Mouse (Mus musculus): ENCODE measurements around the gene Mlh1. TPM values are rescaled to one million over a fixed set of nuclear protein-coding genes. Genes with fewer than 3 reads are reported as not detected.
A peak's percentile ranks its signal among the peaks of the same experiment; 100 is the strongest.

Mlh1 gene
- total RNA-seq, 2 experiments from 2014 or later = 15.2 to 15.6 TPM

DNA sequence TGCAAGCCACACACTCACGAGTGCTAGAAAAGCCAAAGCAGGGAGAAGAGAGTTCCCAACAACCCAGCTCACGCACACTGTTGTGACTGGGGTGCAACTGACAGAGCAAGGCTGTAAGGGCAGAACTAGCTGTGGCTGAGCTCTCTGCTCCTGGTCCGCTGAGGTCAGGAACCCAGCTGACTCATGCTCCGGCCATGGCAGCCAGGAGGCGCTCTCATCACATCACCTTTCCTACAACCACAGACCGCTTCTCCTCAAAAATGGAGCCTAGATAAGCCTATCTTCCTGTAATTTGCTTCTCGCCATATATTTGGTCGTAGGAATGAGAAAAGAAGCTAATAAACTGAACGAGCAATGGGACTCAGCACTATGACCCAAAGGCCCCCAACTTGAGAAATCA is 36.9 kb downstream of the Mlh1 start:
- DNase-seq (ENCODE audit: low spot score in 2 of 2) = no peak
- intact Hi-C loops (cut with DNase I) = no loop called here

DNA sequence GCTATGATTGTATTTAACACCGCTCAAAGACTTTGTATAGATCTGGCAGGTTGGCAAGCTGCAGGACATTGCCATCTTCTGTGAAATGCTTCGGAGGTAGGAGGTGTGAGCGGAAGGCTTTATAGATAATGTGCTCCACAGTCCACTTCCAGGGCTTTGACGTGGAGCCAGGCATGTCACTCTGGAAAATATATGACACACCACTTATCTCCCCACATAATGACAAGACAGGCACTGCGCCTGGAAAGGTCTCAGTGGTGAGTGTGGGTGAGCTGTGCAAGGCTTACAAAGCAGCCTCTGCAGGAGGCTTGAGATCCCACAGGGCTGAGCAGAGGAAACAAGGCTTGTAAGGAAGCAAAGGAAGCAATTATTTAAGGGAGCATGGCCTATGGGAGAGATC is 43.1 kb downstream of the Mlh1 start:
- no peak for DNase-seq (ENCODE audit: low spot score in 2 of 2)
- intact Hi-C loops (cut with DNase I) = no loop called here

DNA sequence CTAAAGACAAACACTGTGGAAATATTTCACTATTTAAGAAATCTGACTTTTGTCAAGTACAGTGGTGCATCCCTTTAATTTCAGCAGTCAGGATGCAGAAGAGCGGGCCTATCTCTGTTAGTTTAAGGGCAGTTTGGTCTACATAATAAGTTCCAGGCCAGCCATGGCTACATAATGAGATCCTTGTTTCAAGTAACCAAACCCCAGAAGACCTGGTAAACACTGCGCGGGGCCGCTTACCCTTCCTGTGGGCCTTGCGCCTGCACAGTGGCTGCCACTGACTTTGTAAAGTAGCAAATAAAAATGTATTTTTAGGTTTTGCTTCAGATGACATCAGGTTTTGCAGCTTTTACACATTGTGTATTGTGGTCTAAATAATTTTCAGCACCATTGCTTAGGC is 48.2 kb downstream of the Mlh1 start:
- intact Hi-C loops (cut with DNase I) = no loop called here
- DNase-seq (ENCODE audit: low spot score in 2 of 2) = no peak

DNA sequence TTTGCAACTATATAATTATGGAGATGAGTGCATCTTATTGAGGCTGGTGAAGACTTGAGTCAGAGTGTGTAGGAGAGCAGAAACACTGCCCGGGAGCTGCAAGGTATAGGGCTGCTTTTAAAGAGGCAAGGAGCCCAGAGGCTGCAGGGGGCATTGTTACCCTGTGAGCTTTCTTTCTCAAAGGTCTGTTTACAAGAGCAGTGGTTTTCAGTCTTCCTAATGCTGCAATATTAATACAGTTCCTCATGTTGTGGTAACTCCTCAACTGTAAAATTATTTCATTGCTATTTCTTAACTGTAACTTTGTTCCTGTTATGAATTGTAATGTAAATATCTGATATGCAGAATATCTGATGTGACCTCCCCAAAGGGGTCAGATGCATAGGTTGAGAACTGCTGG is 50.0 kb downstream of the Mlh1 start:
- intact Hi-C loops (cut with DNase I) = no loop called here
- DNase-seq (ENCODE audit: low spot score in 2 of 2) = no peak

DNA sequence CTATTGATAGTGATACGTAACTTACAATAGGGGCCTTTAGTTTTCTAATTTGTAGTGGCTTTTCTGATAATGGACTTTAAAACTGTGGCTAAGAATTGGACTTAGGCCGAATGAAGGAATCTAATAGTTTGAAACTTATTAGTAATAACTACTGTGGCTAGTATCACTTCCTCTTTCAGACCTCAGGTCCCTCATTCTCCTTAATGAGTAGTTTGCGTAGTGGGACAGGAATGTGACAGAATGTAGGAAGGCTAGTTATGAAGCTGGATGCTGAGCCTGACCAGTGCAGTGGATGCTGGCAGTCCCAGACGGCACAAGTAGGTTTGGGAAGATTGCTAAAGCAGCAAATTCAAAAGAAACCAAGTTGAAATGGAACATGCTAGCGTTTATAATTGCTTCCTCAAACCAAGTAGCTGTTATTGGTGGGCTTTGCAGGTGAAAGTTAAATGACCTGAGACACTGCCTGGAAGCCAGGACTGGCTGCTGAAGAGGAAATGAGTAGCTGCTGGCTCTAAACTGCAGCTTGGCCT is 51.0 kb downstream of the Mlh1 start:
- intact Hi-C loops (cut with DNase I) = no loop called here
- no peak for DNase-seq (ENCODE audit: low spot score in 2 of 2)

DNA sequence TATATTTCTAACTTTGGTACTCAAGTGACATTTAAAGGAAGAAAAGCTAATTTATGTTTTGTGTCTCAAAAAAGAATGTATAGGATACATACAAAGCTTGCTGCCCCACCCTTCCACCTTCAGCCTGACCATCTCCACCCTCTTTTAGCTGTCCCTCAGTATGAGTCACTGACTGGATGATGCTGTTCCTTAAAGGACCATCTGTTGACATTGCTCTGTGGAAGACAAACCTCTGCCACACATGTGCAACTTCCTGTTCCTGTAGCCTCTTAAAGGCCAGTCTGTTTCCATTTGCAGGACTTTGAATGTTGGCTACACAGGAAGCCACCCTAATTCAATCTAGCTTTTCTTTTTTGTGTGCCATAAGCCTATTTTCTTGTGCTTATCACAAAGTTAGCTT is 55.2 kb downstream of the Mlh1 start:
- intact Hi-C loops (cut with DNase I) = no loop called here
- DNase-seq (ENCODE audit: low spot score in 2 of 2) = no peak

DNA sequence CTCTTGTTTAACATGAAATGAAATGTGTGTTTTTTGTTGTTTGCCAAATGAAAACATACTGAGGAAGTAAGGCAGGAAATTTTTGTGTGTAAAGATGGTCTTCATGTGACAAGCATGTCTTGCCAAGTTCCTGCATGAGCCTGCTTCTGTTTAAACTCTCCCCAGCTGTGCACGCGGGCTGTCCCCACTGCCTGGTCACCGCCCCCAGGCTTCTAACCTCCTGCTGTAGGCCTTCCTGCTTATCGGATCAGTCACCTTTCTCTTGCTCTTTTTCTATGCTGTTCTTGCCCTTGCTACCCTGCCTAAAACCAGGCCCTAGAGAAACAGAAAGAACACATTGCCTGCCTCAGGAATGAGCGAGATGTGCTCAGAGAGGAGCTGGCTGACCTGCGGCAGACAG is 58.1 kb downstream of the Mlh1 start:
- no peak for DNase-seq (ENCODE audit: low spot score in 2 of 2)

DNA sequence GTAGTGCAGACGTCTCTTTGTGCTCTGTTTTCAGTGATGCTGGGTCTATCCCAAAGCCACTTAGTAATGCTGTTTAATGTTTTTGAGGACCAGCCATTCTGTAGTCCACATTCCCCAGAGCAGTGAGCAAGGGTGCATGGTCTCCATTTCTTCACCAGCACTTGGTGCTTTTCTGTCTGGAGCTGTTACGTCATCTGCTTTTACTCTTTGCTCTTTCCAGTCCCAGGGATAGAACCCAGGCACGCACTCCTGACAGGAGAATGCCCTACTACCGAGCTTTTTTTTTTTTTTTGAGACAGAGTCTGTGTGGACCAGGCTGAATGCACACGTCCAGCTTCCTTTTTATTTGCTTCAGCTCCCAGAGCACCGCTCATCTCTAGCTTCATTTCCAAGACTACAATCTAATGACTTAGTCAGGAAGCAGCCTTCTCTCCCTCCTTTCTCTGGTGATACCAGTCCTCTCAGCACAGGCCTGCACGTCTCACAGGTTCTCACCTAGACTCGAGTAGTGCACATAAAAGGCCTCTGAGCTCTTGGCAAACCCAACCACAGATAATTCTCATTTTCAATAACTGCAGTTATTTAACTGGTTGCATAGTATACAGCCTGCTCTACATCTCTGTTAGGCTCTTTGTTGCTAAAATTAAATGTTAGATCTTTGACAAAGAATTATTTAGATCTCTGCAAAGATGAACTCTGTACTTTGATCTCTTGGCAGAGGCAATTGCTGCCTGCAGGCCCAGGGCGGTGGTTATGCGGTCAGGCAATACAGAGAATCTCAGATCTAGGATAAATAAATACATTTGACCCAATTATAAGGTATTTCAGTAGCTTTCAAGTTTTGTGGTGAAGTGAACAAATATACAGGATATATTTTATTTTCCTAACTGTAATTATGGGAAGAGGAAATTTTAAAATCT is 60.2 kb downstream of the Mlh1 start:
- intact Hi-C loops (cut with DNase I) = no loop called here
- DNase-seq (ENCODE audit: low spot score in 2 of 2) = no peak

More for the DNA sequence above, 58.1 kb downstream of the Mlh1 start:
- intact Hi-C loops (cut with DNase I) = no loop called here

DNA sequence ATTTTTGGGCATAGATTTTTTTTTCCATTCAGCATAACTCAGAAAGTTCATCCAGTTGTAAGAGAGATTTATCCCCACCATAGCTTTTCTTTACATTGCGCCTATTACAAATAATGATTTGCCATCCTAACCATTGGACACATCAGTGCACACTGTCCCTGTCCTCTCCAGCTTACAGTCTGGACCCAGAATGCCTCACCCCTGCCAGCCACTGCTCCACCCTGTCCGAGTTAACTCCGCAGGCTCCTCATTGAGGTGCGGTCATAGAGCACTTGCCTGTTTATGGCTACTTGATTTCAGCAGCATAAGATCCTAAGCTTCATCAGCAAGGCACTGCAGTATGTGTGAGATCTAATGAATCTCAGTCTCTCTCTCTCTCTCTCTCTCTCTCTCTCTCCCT is 61.2 kb downstream of the Mlh1 start:
- intact Hi-C loops (cut with DNase I) = no loop called here
- DNase-seq (ENCODE audit: low spot score in 2 of 2) = no peak

DNA sequence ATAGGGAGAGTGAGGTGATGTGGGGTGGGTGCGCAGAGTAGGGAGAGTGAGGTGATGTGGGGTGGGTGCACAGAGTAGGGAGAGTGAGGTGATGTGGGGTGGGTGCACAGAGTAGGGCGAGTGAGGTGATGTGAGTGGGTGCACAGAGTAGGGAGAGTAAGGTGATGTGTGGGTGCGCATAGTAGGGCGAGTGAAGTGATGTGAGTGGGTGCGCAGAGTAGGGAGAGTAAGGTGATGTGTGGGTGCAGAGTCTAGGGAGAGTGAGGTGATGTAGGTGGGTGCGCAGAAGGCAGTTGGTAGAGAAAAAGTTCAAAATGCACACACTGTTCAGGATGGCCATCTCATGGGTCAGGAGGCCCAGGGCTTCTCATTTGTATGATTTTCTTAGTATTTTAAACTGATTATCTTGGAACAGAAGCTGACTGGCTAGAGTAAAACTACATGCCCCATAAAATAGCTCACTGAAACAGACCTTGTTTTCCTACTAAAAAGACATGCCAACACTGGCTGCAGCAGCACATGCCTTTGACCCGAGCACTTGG is 62.4 kb downstream of the Mlh1 start:
- intact Hi-C loops (cut with DNase I) = no loop called here
- no peak for DNase-seq (ENCODE audit: low spot score in 2 of 2)

DNA sequence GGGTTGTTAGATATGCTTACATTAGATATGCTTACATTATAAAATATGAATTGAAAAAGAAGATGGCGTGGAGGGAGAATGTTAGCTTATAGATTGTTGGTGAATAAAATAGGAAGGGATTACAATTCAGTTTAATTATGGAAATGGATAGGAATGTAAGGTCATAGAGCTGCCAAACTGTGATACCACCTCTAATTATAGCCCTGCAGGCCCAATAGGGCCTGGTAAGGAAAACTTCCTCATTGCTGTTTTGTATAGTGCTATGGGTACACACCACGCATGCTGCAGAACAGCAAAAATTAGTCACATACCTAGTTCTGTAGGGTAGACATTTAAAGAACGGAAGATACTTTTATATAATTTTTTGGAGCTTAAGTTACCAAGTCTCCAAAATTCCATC is 63.4 kb downstream of the Mlh1 start:
- intact Hi-C loops (cut with DNase I) = no loop called here
- DNase-seq (ENCODE audit: low spot score in 2 of 2) = no peak

DNA sequence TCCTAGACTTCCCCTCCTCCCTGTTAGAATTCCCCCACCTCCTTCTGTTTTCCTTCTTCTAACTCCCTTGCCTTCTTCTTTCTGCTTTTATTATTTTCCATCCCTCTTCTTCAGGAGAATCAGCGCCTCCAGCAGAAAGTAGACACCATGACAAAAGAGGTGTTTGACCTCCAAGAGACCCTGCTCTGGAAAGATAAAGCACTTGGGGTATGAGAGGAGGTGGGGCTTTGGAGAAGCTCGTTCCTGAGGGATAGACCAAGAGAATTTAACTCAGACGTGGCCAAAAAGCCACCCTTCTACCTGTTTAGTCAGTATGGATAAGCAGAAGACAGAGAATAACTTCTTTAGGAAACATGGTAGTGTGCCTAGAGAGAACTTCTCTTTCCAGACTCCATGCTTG is 63.9 kb downstream of the Mlh1 start:
- no peak for DNase-seq (ENCODE audit: low spot score in 2 of 2)
- intact Hi-C loops (cut with DNase I) = no loop called here

DNA sequence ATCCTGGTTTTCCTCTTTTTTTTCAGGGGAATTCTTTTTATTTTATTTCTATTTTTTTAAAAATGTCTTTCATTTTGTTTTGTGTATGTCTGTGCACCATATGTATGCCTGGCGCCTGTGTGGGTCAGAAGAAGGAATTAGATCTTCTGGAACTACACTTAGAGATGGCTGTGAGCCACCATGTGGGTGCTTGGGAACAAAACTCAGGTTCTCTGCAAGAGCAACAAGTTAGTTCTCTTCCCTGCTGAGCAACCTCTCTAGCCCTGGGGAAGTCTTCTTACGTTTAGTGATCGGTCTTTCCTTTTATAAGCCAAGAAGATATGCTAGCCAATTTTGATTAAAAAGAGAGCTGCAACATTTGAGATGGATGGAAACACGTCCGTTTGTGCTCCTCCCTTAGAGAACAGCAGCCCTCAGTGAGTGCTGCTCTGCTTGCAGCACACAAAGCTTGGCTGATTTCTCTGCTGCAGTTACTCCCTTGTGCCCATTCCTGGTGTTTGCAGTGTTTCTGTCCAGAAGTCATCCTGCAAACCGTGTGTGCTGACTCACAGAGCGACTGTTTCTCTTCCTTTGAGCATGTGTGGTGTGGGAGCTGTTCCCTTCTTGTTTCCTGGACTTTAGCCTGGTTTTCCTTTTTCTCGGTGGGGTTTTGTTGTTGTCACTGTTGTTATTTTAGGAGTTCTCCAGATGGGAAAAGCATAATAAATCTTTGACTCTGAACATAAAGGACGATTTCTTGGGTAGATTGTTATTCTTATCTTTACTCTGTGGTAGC is 66.8 kb downstream of the Mlh1 start:
- peak; percentile 39 to 89 for DNase-seq (ENCODE audit: low spot score in 2 of 2)
- intact Hi-C loops (cut with DNase I) = loop anchor here (2.0 kb wide), 1 partner anchor 46 kb away; no protein-coding TSS in a partner anchor

DNA sequence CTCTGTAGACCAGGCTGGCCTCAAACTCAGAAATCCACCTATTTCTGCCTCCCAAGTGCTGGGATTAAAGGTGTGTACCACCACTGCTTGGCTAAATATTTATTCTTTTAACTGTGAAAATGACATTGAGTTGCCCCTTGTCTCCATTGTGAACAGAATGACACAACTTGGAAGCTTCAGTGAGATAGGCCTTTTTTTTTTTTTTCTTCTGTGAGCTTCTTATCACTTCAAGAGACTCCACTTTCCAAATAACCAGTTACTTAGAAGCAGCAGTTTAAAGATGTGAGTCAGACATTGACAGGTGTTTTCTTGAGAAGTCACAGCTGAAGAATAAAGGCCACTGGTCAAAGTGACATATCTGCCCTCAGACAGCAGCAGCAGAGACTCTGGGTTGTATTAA is 71.4 kb downstream of the Mlh1 start:
- no peak for DNase-seq (ENCODE audit: low spot score in 2 of 2)
- intact Hi-C loops (cut with DNase I) = no loop called here

DNA sequence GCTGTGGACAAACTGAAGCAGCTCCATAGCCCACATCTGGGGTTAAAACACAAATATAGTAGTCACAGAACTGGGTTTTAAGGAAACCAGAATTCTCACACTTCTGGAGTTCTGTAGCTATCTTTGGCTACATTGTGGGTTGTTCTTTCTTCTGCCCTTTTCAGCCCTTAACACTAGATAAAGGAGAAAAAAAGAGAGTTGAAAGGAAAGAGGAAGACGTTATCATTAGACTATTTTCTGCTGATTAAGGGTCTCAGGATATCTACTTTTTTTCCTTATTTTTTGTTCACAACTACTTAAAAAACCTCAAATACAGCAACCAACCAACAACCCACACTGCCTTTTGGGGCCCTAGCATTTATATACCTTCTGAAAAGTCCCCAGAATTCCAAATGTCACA is 73.3 kb downstream of the Mlh1 start:
- no peak for DNase-seq (ENCODE audit: low spot score in 2 of 2)
- intact Hi-C loops (cut with DNase I) = no loop called here

DNA sequence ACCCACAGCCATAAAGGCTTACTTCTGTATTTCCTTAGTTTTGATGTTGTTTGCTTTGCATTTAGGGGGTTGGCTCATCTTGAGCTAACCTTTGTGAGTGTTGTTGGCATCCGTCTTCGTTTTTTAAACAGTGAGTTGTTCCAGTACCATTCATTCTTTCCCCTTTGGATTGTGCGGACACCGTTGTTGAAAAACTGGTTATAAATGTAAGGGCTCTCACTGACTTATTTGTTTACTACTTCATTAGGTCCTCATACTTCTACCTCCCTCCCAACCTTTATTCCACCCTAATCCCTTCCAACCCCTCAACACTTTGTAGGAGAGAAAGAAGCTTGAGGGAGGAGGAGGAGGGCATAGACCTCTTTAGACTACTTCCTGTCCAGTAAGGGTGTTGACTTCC is 73.9 kb downstream of the Mlh1 start:
- intact Hi-C loops (cut with DNase I) = no loop called here
- no peak for DNase-seq (ENCODE audit: low spot score in 2 of 2)

DNA sequence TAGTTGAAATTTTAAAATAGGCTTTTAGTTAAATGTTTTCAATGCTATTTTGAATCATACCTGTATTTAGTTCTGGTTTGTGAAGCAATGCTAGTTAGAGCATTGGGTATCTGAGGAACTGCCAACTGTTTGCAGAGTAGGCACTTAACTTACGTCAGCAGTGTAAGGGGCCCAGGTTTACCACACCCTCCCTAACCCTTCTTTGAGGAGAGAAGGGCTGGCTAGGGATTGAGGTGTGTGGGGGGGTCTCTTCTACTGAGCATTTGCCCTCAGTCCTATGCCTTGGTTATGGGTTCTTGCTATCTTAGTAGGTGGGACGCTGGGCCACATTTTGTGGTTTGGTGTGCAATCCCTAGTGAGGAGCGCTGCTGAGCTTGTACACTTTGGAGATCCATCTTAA is 74.5 kb downstream of the Mlh1 start:
- no peak for DNase-seq (ENCODE audit: low spot score in 2 of 2)
- intact Hi-C loops (cut with DNase I) = no loop called here

DNA sequence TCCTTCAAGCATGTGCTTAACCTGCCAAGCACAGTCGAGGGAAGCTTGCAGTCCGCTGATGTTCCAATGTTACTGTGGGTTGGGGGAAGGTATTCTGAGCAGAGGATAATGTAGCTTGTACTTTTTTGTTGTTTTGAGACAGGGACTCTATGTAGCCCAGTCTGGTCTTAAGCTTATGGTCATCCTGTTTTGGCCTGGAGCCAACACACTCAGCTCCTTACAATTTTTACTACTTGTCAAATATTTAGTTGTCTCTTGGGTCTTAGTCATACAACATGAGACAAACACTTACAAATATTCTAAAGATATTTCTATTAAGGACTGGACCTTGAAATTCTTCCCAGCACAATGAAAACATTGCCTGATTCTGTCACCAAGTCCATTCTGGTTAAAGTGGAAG is 78.4 kb downstream of the Mlh1 start:
- intact Hi-C loops (cut with DNase I) = no loop called here

DNA sequence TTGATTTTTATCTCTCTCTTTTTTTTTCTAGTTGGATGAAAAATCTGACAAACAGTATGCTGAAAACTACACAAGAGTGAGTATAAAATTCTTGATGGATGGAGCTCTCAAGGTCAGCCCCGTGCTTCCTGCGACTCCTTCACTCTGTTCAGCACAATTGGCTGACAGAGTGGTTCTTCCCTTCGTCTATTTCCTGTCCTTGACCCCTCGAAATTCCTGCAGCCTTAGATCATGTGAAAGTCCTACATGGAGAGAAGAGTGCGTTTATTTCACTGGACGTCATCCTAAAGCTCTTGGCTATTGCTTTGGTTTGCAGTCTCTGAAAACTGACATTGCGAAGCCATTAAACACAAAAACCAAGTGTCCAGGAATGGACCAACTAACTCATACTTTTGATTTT is 82.9 kb downstream of the Mlh1 start:
- intact Hi-C loops (cut with DNase I) = loop anchor here (10.0 kb wide), 1 partner anchor 1934 kb away; no protein-coding TSS in a partner anchor
- no peak for DNase-seq (ENCODE audit: low spot score in 2 of 2)

More for the DNA sequence above, 78.4 kb downstream of the Mlh1 start:
- DNase-seq (ENCODE audit: low spot score in 2 of 2) = no peak

DNA sequence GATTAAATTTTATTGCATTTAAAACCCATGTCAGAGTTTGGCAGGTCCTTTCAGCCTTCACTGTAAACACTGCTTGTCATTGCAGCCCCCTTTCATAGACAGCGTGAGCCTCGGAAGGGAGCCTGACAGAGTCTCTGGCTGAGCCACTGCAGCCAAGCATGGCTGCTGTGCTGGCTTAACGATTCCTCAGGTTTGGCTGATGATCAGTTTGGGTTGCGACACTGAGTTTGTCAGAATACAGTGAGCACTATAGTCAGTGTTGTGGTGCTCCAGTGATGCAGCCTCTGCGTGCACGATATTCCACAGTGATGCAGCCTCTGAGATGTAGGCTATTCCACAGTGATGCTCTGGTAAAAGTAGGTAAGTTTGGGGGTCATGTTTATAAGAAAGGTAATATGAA is 84.7 kb downstream of the Mlh1 start:
- intact Hi-C loops (cut with DNase I) = loop anchor here (10.0 kb wide), 1 partner anchor 1932 kb away; no protein-coding TSS in a partner anchor
- DNase-seq (ENCODE audit: low spot score in 2 of 2) = no peak
